Mouse (Mus musculus): Measurements from ENCODE around the gene Cdon.

DNA sequence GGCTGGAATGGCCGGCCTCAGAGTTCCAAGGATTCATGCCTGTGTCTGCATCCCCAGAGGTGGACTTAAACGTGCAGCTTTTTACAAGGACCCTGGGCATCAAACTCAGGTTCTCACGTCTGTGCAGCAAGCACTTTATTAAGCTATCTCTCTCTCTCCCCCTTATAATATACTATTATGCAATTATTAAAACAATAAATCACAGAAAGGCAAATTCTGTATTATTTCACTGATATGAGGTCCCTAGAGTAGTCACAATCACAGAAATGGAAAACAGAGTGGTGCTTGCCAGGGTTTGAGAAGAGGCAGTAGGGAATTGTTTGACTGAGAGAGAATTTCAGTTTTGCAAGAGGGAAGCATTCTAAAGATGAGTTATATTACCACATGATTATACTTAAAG lies 108.2 kb downstream of the Cdon start:
- TF ChIP-seq CTCF (IDR thresholded peaks at IDR 0.05; ENCODE audit: low read depth) (no peak), EP300 (IDR thresholded peaks at IDR 0.05; ENCODE audit: low read depth) (no peak)
